Mouse (Mus musculus) myocyte (in vitro differentiated cells): ENCODE measurements at regions not wholly inside any gene's neighbourhood (a gene's known extent, or its start where the extent isn't known, plus 50 kb on each side); places are given as distances from the start of the nearest gene placed in this dataset.

ENCODE experiments used
- E2F4 ChIP-seq: IDR thresholded peaks from one replicate; pipeline ENCODE4 v1.6.1; 2011; ENCODE audit warnings: mild to moderate bottlenecking, control low read depth, moderate library complexity; ENCODE audit not compliant: insufficient read depth
- MAX ChIP-seq: IDR thresholded peaks from one replicate; pipeline ENCODE4 v1.6.1; 2011; ENCODE audit warnings: low read depth, mild to moderate bottlenecking, control low read depth
- MYOG ChIP-seq, 3 experiments: IDR thresholded peaks; one replicate each; pipeline ENCODE4 v1.6.1; 2011; ENCODE audit warnings: control low read depth in 2 of 3, low read depth in 2 of 3, mild to moderate bottlenecking in 2 of 3; ENCODE audit not compliant: insufficient read length in 2 of 3, control insufficient read depth in 1 of 3, insufficient read depth in 1 of 3
- POLR2A ChIP-seq: IDR thresholded peaks from one replicate; pipeline ENCODE4 v1.6.1; 2011; ENCODE audit warnings: low read depth, mild to moderate bottlenecking, control low read depth, moderate library complexity; ENCODE audit not compliant: insufficient read length
- POLR2AphosphoS2 ChIP-seq: IDR thresholded peaks from one replicate; pipeline ENCODE4 v1.6.1; 2011; ENCODE audit warnings: low read depth, control low read depth; ENCODE audit not compliant: insufficient read length

DNA sequence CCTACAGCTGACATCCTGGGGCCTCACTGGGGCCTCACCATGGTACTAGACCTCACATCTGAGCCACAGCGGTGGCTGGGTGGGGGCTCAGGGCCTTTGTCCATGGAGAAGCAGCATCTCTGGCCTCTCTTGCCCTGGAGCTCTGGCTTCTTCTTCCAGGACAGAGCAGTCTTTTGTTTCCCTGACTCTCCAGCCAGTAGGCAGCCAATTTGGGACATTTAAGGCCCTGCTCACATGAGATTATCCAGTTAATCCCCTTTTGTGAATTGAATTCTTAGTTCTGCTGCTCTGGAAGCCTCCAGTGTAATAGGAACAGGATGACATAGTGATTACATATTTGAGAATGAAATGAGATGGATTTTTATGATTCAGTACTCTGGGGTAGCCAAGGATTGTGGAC lies 140.5 kb upstream of the Lyplal1 start:
- TF ChIP-seq POLR2AphosphoS2 (no peak), E2F4 (no peak), POLR2A (no peak), MYOG (IDR thresholded peaks at IDR 0.05; ENCODE audit: control insufficient read depth in 1 of 3, insufficient read depth in 1 of 3, insufficient read length in 2 of 3, low read depth in 2 of 3) (no peak), MAX (no peak)
